Mouse (Mus musculus): Measurements from ENCODE around the gene Tmem229b.

- no peak for TF ChIP-seq CTCF (IDR thresholded peaks at IDR 0.05)
- TF ChIP-seq POLR2A (IDR thresholded peaks at IDR 0.05; ENCODE audit: insufficient read depth, low read depth, low read length) = no peak
Observed at GRCm38 (mm10) chr12:79005456-79005855, 2.0 kb downstream of the Tmem229b start.

Measured in heart, adult 2 months (tissue).